Mouse (Mus musculus): ENCODE data around the gene Tbx6. TPM values are rescaled to one million over a fixed set of nuclear protein-coding genes. Genes with fewer than 3 reads are reported as not detected.

The Tbx6 gene
- polyA plus RNA-seq, 1 experiment from 2014 or later, result 0.08 TPM

DNA sequence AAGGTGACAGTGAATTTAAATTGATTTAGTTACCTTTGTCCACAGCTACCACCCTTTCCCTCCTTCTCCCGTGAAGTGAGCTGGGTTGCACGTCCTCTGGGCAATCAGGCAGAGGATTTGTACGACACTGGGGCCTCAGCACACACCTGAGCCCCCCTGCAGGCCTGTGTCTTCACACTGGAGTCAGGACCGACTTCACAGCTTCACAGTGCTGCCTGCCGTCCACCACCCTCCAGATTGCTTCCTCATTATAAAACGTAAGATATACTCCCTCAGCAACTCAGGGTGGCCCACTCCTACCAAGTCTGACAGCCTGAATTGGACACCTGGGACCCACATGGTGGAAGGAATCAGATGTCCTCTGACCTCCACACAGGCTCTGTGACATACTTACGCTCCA, 22.7 kb upstream of the Tbx6 start:
- Histone ChIP-seq H3K27ac (replicated peaks) (no peak overlapping the region), H3K4me1 (replicated peaks; ENCODE audit: control insufficient read depth, insufficient read depth) (peaks cover 13% of the 10 kb centered on the region), H3K9ac (ENCODE audit: low read length) (no peak overlapping the region), H3K27me3 (ENCODE audit: control insufficient read depth, insufficient read depth, low read length) (no peaks in the 10 kb centered on the region), H3K4me2 (replicated peaks; ENCODE audit: low read depth) (no peak overlapping the region), H3K9me3 (ENCODE audit: control insufficient read depth, low read length) (no peaks in the 10 kb centered on the region), H3K36me3 (ENCODE audit: control insufficient read depth, insufficient read depth, low read length) (peaks cover 2% of the 10 kb centered on the region; the same call in 1 of the 2 replicates), H3K4me3 (ENCODE audit: low read depth, low read length) (no peak overlapping the region)
- no peak for ATAC-seq (ENCODE audit: low FRiP score, low TSS enrichment)
- DNase-seq (ENCODE audit: low spot score), result no peak
- no peak for TF ChIP-seq EP300 (optimal IDR thresholded peaks at IDR 0.05)
- TF ChIP-seq CTCF (IDR thresholded peaks at IDR 0.05; ENCODE audit: low read depth), result no peak
- 73% methylated on average over 7 of the region's 7 CpGs for WGBS

- ATAC-seq (ENCODE audit: low FRiP score, low TSS enrichment) (peak; percentile 59), DNase-seq (ENCODE audit: low spot score) (peak; percentile 92)
- peak within 1 kb of the TSS; percentile 88 for H3K9ac ChIP-seq (ENCODE audit: low read length)
- TF ChIP-seq CTCF (IDR thresholded peaks at IDR 0.05; ENCODE audit: low read depth) (peak; percentile 80), EP300 (optimal IDR thresholded peaks at IDR 0.05) (no peak)
- no peaks in the 10 kb centered on the region for H3K27me3 ChIP-seq (ENCODE audit: control insufficient read depth, insufficient read depth, low read length)
- no peaks in the 10 kb centered on the region for H3K9me3 ChIP-seq (ENCODE audit: control insufficient read depth, low read length)
- H3K27ac ChIP-seq (replicated peaks), result peak within 1 kb of the TSS; percentile 97
- peaks cover 13% of the 10 kb centered on the region for H3K4me1 ChIP-seq (replicated peaks; ENCODE audit: control insufficient read depth, insufficient read depth)
- H3K36me3 ChIP-seq (ENCODE audit: control insufficient read depth, insufficient read depth, low read length), result peaks cover 5% of the 10 kb centered on the region; the same call in 1 of the 2 replicates
- 2% methylated on average over 15 of the region's 38 CpGs for WGBS
- peak within 1 kb of the TSS; percentile 82 for H3K4me3 ChIP-seq (ENCODE audit: low read depth, low read length)
- peak within 1 kb of the TSS; percentile 73 for H3K4me2 ChIP-seq (replicated peaks; ENCODE audit: low read depth)
These were observed 22.1 kb upstream of the Tbx6 start, which contains the start of gene Mapk3 for GRCm38 (mm10) chr7:126759050-126759671. Mapk3 (plus strand) TSS chr7:126759601.

DNA sequence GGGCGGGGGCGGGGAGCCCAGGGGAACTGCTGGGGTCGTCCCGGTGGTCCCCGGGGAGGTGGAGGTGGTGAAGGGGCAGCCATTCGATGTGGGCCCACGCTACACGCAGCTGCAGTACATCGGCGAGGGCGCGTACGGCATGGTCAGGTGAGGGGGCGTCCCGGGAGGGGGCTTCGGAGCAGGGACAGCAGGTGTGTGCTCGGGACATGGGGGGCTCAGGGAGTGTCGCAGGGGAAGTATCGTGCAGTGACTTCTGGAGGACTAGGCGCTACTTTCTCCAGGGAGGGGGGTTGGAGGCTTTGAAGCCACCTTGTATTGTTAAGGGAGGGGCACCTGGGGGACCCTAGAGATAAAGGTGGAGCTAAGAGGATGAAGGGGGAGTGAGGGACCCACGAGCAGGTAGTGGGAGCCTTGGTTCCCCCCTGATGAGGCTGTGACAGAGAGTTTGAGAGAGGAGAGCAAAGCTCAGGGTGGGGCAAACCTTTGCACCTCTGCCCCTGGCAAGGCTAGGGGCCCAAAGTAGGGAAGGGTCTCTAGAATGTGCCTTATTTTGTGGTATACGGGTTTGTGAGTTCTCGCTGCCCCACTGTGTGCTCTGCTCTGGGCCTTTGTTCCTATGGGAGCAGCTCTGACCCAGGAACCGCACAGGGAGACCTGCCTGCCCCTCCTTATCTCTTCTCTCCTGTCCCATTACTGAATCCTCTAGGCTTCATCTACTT, 21.5 kb upstream of the Tbx6 start:
- H3K27me3 ChIP-seq (ENCODE audit: control insufficient read depth, insufficient read depth, low read length), result no peaks in the 10 kb centered on the region
- H3K9ac ChIP-seq (ENCODE audit: low read length), result peak overlapping the region; percentile 88
- TF ChIP-seq EP300 (optimal IDR thresholded peaks at IDR 0.05) (no peak), CTCF (IDR thresholded peaks at IDR 0.05; ENCODE audit: low read depth) (no peak)
- peak overlapping the region; percentile 82 for H3K4me3 ChIP-seq (ENCODE audit: low read depth, low read length)
- peak overlapping the region; percentile 73 for H3K4me2 ChIP-seq (replicated peaks; ENCODE audit: low read depth)
- DNase-seq (ENCODE audit: low spot score) (no peak), ATAC-seq (ENCODE audit: low FRiP score, low TSS enrichment) (peak; percentile 19)
- WGBS, result under 1% methylated on average over 19 of the region's 24 CpGs
- H3K4me1 ChIP-seq (replicated peaks; ENCODE audit: control insufficient read depth, insufficient read depth), result peaks cover 13% of the 10 kb centered on the region
- no peaks in the 10 kb centered on the region for H3K9me3 ChIP-seq (ENCODE audit: control insufficient read depth, low read length)
- peaks cover 12% of the 10 kb centered on the region for H3K36me3 ChIP-seq (ENCODE audit: control insufficient read depth, insufficient read depth, low read length)
- H3K27ac ChIP-seq (replicated peaks), result peak overlapping the region; percentile 97

GRCm38 (mm10) chr7:126760391-126760802, 20.9 kb upstream of the Tbx6 start:
- Histone ChIP-seq H3K4me3 (ENCODE audit: low read depth, low read length) (peak overlapping the region; percentile 82), H3K27me3 (ENCODE audit: control insufficient read depth, insufficient read depth, low read length) (no peaks in the 10 kb centered on the region), H3K36me3 (ENCODE audit: control insufficient read depth, insufficient read depth, low read length) (peaks cover 14% of the 10 kb centered on the region), H3K4me2 (replicated peaks; ENCODE audit: low read depth) (peak overlapping the region; percentile 73), H3K27ac (replicated peaks) (peak overlapping the region; percentile 97), H3K9ac (ENCODE audit: low read length) (peak overlapping the region; percentile 88), H3K9me3 (ENCODE audit: control insufficient read depth, low read length) (no peaks in the 10 kb centered on the region), H3K4me1 (replicated peaks; ENCODE audit: control insufficient read depth, insufficient read depth) (peaks cover 10% of the 10 kb centered on the region)
- TF ChIP-seq CTCF (IDR thresholded peaks at IDR 0.05; ENCODE audit: low read depth) (no peak), EP300 (optimal IDR thresholded peaks at IDR 0.05) (no peak)
- peak; percentile 77 for ATAC-seq (ENCODE audit: low FRiP score, low TSS enrichment)
- DNase-seq (ENCODE audit: low spot score), result peak; percentile 83
- 4% methylated on average over 3 of the region's 3 CpGs for WGBS

- H3K9ac ChIP-seq (ENCODE audit: low read length), result peak overlapping the region; percentile 5; the same call in 1 of the 2 replicates
- H3K4me1 ChIP-seq (replicated peaks; ENCODE audit: control insufficient read depth, insufficient read depth), result peaks cover 10% of the 10 kb centered on the region
- 32% methylated on average over 4 of the region's 4 CpGs for WGBS
- ATAC-seq (ENCODE audit: low FRiP score, low TSS enrichment) (no peak), DNase-seq (ENCODE audit: low spot score) (no peak)
- H3K4me3 ChIP-seq (ENCODE audit: low read depth, low read length), result no peak overlapping the region; the same call in 1 of the 2 replicates
- H3K9me3 ChIP-seq (ENCODE audit: control insufficient read depth, low read length), result no peaks in the 10 kb centered on the region
- H3K27ac ChIP-seq (replicated peaks), result peak overlapping the region; percentile 97
- H3K36me3 ChIP-seq (ENCODE audit: control insufficient read depth, insufficient read depth, low read length), result peaks cover 14% of the 10 kb centered on the region
- peak overlapping the region; percentile 73 for H3K4me2 ChIP-seq (replicated peaks; ENCODE audit: low read depth)
- TF ChIP-seq CTCF (IDR thresholded peaks at IDR 0.05; ENCODE audit: low read depth), result no peak
- no peaks in the 10 kb centered on the region for H3K27me3 ChIP-seq (ENCODE audit: control insufficient read depth, insufficient read depth, low read length)
These were observed 20.3 kb upstream of the Tbx6 start for GRCm38 (mm10) chr7:126760956-126761355.
